Mouse (Mus musculus): ENCODE data around the gene Slc17a5.
"Not testable (repeated sequence)": the region's sequence is repeated elsewhere in the genome, so short reads cannot be mapped to it uniquely, and the experiment has no call there.

Slc17a5 gene

DNA sequence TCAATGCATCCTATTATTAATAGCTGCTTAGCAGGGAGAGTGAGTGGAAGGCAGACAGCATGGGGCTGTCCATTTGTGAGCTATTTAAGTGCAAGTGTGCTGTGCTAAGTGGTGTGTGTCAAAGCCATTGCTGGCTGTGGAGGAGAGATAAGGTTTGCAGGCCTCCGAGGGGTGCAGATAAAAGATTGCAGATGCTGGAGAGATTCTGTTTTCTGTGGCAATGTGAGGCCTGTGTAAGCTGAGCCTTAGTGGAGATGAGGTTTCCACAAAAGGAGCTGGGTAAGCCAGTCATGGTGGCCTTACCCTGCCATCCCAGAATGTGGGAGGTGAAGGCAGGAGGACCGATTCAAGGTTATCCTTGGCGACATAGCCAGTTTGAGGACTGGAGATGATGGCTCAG is 71.7 kb downstream of the Slc17a5 start:
- DNase-seq = peak; percentile 75

DNA sequence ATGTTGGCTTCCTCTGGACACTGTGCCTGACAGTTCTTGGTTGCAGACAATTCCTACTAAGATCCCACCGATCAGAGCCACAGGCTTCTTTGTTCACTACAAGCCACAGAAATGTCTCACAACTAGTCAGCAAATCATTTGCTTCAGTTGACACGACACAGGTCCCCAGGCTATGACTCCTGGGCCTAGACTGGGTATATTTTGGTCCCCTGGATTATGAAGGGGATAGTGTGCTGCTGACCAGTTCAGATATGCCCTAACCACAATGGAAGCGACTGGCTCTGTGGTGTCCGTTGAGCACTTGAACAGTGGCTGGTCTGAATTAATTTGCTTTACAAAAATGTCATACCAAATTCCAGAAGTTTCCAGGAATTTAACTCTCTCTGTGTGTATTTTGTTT is 73.2 kb downstream of the Slc17a5 start:
- DNase-seq = no peak

DNA sequence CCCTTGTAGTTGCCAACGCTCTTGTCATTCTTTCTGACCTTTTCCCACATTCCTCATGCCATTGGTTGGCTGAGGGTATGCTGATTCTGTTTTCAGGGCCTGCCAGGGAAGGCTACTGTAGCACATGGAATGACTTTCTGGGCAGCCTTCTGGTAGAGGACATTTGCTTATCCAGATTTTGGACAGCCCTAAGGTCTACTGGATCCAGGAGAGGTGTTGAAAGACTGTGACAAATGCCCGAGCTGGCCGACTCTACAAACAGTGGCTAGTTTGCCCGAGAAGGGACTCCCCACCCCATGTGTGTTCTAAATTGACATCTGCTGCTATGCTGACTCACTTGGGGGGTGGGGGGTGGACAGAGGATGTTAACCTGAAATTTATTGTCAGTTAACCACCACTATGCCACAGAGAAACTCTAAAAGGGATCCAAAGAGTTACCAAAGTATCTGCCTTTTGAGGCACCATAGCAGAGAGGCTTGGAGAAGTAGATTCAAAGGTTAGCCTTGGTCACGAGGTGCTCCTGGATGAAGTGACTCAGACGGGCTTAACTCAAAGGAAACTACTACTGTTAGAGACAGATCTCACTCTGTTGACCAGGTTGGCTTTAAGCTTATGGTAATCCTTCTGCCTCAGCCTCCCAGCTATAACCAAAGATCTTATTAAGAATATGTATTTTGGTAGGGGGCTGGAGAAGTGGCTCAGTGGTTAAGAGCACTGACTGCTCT is 73.9 kb downstream of the Slc17a5 start:
- no peak for DNase-seq

DNA sequence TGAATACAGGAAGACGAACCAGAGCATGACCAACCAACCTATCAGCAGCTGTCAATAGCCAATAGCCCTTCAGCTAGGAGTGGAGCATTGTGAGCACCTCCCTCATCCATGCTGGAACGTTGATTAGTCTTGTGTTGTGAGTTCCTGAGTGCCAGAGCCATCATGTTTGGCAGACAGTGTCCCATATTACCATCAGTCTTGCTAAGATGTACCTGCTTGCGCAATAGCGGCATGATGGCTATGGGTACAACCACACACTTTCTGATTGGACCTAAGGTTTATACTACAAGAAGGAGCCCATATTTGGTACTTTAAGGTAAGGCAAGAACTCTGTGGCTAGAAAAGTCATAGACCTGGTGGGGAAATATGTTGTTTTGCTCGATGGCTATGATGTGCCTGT is 76.1 kb downstream of the Slc17a5 start:
- no peak for DNase-seq

DNA sequence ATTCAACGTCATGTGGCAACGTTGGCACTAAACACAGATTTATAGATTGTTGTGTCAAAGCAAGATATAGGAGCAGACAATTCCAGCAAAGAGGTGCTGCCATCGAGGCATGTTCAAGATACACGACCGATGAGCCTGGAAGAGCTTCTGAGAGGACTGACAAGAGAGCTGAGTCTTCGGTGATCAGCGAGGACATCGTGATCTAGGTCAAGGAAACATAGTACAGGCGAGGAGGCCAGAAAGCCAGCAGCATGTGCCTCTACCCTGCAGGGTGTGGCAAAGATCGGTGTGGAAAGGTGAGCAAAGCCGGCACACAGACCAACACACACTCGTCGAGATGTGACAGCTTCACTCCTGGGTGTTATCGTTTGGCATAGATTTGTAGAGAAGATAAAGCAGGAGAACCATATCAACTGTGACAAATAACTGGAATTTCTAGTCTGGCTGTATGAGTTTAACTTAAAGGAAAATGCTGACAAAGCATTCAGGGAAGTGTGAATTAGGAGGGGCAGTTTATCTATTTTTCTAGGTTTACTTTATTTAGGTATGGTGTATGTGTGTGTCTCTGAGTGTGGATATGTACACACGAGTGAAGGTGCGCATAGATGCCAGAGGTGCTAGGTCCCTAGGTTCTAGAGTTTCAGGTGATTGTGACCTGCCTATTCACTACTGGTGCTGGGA is 79.6 kb downstream of the Slc17a5 start:
- DNase-seq = no peak

DNA sequence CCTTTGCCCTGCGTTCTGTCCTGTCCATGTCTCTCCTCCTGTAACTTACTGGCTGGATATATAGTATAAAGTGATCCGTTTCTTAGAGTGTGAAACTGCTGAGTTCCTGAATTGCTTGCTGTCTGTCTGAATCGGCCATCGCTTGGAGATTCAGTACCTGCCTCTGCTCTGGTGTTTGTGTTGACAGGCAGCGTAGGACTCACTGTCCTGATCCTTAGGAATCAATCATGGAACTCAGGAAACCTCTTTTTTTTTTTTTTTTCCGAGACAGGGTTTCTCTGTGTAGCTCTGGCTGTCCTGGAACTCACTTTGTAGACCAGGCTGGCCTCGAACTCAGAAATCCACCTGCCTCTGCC is 81.1 kb downstream of the Slc17a5 start:
- DNase-seq = no peak

DNA sequence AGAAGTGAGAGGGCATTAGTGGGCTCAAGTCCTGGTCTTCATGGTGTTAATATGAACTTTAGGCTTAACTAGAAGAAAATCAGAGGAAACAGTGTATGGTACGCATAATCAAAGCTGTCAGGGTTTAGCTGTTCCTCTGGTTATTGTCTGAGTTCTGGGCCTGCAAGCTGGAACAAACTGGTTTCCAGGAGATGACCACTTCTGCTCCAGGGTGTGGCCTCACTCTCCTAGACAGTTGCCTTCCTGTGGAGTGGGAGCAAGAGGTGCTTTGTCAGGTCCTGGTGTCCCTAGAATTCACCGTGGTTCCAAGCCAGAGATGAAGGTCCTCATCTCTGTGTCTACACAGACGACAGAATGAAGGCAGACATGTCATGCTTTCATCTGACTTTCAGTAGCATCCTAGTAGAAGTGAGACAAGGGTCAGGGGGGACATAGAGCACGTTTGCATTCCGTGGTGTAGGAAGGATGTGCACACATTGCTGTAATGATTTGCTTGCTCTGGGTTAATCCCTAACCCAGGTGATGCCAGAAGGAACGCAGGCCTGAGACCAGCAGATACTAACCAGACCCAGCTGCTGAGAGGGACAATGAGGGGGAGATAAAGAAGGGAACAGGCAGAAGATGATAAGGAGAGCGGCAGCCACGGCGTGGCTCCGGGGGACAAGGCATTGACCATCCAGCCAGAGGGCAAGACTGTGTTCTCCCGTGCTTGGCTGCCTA is 81.7 kb downstream of the Slc17a5 start:
- DNase-seq = peak; percentile 60

DNA sequence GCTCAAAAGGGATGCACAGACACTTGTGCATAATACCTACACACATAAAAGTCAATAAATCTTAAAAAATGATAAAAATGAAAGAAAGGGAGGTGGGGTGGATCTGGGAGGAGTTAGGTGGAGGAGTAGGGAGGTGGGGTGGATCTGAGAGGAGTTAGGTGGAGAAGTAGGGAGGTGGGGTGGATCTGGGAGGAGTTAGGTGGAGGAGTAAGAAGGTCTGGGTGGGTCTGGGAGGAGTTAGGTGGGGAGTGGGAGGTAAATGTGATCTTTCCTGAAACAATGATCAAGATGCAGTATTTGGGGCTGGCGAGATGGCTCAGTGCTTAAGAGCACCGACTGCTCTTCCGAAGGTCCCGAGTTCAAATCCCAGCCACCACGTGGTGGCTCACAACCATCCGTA is 82.6 kb downstream of the Slc17a5 start:
- no peak for DNase-seq

DNA sequence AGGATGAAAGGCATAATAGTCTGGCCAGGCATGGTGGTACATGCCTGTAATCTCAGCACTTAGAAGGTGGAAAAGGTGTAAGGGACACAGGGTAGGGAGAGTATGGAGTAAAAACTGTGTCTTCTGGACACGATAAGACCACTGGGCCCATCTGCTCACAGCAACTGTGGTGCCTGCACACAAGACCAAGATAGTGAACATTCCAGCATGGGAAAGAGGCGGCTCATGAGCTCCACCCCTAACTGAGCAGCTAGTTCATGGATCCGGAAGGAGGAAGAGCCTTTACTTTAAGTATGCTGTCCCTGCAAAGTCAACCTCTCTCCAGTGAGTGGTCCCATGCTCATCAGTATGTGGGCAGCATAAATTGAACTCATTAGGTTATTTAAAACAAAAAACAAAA is 83.2 kb downstream of the Slc17a5 start:
- no peak for DNase-seq

DNA sequence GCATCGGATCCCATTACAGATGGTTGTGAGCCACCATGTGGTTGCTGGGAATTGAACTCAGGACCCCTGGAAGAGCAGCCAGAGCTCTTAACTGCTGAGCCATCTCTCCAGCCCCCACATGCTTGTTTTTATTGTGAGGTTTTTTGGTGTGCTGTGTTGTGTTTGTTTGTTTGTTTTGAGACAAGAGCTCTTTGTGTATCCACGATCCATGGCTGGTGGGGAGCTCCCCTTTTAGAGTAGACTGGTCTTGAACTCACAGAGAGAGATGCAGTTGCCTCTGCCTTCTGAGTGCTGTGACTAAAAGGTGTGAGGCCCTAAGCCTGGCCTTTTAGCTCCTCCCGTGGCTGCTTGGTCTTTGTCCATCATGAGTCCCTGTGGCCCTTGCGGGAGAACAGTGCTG is 83.7 kb downstream of the Slc17a5 start:
- no peak for DNase-seq

DNA sequence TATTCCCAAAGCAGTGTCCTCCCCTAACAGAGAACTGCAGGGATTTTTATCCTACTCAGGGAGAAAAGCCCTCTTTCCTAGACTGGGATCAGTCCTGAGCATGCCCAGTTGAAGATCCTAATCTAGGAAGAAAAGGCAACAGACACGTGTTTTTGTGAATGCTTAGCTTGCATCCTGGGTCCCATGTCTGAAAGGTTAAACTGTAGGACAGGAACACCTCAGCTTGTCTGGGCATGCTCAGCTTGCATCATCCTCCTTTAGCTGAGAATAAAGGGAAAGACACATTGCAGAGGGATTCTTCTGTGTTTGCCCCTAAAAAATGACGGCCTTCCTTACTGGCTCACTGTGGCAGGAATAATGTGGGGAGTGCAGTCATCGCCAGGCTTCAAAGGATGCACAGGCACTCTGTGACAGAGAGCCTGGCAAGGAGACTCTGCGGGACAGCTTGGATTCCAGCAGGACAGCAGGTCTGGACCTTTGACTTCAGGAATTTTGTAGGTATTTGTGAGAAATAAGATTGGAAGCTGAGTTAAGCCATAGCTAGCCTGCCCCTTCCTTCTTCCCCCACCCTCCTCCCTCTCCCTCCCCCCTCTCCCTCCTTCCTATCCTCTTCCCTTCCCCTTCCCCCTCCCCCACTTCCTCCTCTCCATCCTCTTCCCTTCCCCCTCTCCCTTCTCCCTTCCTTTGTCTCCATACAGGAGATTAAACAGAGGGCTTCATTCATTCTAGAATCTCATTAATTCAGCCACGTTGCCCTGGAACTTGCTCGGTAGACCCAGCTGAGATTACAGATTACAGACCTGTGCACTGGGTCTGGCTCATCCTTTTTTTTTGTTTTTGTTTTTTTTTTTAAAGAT is 84.4 kb downstream of the Slc17a5 start:
- no peak for DNase-seq

DNA sequence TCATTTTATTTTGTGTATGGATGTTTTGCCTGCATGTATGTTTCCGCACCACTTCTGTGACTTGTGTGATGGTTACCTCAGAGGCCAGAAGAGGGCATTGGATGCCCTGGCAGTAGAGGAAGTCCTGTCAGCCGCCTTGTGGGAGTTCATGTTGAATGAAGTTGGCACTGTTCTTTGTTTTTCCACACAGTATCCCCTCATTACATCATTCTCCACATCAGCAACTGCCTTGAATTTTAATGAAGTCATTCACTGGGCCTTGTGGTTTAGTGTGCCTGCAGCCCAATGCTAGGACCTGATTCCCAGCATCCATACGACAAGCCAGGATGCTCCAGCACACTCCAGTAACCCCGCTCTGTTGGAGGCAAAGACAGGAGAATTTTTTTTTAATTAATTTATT is 86.6 kb downstream of the Slc17a5 start:
- no peak for DNase-seq

DNA sequence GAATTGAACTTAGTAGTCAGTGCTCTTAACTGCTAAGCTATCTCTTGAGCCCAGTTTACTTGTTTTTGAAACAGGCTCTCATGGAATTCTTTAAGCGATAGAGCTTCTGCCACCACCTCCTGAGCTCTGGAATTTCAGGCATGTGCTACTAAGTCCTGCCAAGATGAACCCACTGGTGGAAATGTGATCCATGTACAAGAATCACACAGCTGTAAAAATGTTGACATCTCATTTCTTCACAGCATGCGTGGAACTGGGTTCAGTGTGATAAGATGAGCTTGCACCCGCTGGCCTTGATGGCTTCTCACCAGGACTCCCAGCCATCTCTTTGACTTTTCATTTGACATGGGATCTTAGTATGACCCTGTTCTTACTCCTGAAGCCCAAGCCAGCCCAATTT is 87.5 kb downstream of the Slc17a5 start:
- no peak for DNase-seq

DNA sequence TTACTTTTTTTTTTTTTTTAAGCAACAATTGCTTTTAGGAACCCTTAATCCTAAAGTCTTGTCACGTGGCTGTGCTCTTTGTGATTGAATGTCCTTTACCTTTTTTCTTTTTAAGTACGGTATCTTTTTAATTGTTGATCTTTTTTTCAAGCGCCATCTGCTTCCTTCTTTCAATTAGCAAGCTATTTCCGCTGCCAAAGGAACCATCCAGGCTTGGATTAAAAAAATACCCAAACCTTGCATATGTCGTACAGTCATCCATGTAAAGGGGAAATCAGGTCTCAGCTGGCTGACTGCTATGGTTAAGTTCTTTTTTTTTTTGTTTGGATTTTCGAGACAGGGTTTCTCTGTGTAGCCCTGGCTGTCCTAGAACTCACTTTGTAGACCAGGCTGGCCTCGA is 94.7 kb downstream of the Slc17a5 start:
- DNase-seq = no peak

DNA sequence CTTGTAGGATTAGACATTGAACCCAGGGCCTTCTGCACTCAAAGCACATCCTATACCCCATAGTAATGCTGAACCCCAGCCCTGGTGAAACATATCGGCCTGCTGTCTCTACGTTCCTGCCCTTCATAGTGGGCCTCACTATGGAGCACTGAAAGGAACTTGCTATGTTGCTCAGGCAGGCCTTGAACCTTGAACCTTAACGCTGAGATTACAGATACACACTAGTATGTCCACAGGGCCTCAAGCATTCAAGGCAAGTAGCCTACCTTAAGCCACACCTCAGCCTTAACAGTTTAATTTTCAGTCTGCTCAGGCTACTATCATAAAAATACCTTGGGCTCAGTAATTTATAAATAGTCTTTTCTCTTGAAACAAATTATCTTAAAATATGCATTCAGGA is 95.6 kb downstream of the Slc17a5 start:
- no peak for DNase-seq

DNA sequence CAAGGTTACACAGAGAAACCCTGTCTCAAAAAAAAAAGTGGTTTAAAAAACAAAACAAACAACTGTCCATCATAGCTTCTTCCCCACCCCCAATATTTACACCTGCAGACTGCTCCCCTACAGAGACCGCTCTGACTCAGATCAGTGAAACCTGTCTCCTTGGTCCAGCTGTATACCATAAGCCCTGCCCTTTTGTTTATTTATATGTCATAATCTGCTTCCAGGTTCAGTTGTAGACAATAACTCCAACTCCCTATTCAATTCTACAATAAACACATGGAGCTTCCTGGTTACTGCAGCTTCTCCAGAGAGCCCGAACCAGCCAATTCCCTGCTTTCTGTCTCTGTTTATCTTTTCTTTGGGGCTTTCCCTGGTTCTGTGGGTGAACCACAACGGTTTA is 96.7 kb downstream of the Slc17a5 start:
- no peak for DNase-seq

DNA sequence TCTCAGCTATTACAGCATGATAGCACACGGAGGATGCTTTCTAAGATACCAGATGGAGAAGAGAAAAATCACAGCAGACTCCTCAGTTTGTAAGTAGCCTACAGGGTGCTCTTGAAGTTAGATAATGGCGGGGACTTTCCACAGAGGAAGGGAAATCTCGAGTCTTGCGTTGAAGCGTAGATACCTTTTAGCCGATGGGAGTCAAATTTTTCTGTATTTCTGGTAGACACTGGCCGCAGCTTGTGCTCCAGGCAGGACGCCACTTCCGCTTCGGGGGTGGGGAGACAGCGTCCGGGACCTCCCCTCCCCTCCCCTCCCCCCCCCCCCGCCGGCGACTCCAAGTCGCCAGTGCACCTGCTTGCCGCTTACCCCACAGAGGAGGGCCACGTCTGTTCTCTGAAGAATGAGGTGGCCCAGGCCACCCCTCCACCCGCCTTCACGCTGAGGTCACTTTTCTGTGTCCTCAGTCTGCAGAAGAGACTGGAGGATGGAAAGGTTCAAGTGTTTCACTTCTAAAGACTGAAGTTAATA is 98.9 kb downstream of the Slc17a5 start, which contains the start of gene Eef1a1:
Eef1a1 (minus strand) TSS at position 262 of the 531 bp plus-strand sequence.
- DNase-seq = peak; percentile 57

DNA sequence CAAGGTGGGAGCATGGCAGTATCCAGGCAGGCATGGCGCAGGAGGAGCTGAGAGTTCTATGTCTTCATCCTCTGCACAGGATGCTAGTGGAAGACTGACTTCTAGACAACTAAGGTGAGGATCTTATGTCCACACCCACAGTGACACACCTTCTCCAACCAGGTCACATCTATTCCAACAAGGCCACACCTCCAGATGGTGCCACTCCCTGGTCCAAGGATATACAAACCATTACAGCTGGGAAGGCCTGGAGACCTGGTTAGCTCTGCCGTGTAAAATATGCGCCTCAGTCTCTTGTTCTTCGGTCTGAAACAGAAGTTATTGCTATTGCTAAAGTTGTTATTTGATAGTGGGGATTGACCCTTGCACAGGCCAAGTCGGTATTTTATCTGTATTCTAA is 99.8 kb downstream of the Slc17a5 start:
- not testable (repeated sequence) for DNase-seq
